Mouse (Mus musculus): ENCODE results near the gene Igsf3. TPM values are rescaled to one million over a fixed set of nuclear protein-coding genes. Genes with fewer than 3 reads are reported as not detected.

The Igsf3 gene
- polyA plus RNA-seq, 1 experiment from 2014 or later, result 36.2 TPM

- Histone ChIP-seq H3K4me2 (ENCODE audit: low read depth, low read length) (no peak overlapping the region), H3K4me3 (ENCODE audit: low read length) (no peak overlapping the region), H3K27ac (ENCODE audit: low read length) (no peak overlapping the region), H3K9me3 (replicated peaks; ENCODE audit: control insufficient read depth, low read length) (no peaks in the 10 kb centered on the region), H3K4me1 (ENCODE audit: control insufficient read depth, insufficient read depth, low read length) (peaks cover 8% of the 10 kb centered on the region; the same call in 1 of the 2 replicates), H3K36me3 (ENCODE audit: control insufficient read depth, insufficient read depth) (no peaks in the 10 kb centered on the region), H3K9ac (ENCODE audit: low read length) (no peak overlapping the region), H3K27me3 (ENCODE audit: control insufficient read depth, insufficient read depth, low read length) (no peaks in the 10 kb centered on the region)
- WGBS, result 50% methylated on average over 18 of the region's 18 CpGs
- ATAC-seq (replicated peaks; ENCODE audit: extremely low read depth, insufficient read depth, low FRiP score), result no peak
Measured at GRCm38 (mm10) chr3:101418740-101419652, 42.1 kb downstream of the Igsf3 start.

- Histone ChIP-seq H3K9ac (ENCODE audit: low read length) (no peak overlapping the region), H3K27ac (ENCODE audit: low read length) (no peak overlapping the region), H3K4me1 (ENCODE audit: control insufficient read depth, insufficient read depth, low read length) (peaks cover 13% of the 10 kb centered on the region; the same call in 1 of the 2 replicates), H3K9me3 (replicated peaks; ENCODE audit: control insufficient read depth, low read length) (no peaks in the 10 kb centered on the region), H3K4me2 (ENCODE audit: low read depth, low read length) (no peak overlapping the region), H3K4me3 (ENCODE audit: low read length) (no peak overlapping the region), H3K36me3 (ENCODE audit: control insufficient read depth, insufficient read depth) (no peaks in the 10 kb centered on the region), H3K27me3 (ENCODE audit: control insufficient read depth, insufficient read depth, low read length) (no peaks in the 10 kb centered on the region)
- WGBS, result 51% methylated on average over 10 of the region's 10 CpGs
- no peak for ATAC-seq (replicated peaks; ENCODE audit: extremely low read depth, insufficient read depth, low FRiP score)
Measured at GRCm38 (mm10) chr3:101419653-101419994, 42.7 kb downstream of the Igsf3 start.

- no peak for ATAC-seq (replicated peaks; ENCODE audit: extremely low read depth, insufficient read depth, low FRiP score)
- no peak overlapping the region for H3K4me3 ChIP-seq (ENCODE audit: low read length)
- H3K27ac ChIP-seq (ENCODE audit: low read length), result no peak overlapping the region
- no peaks in the 10 kb centered on the region for H3K9me3 ChIP-seq (replicated peaks; ENCODE audit: control insufficient read depth, low read length)
- peaks cover 13% of the 10 kb centered on the region; the same call in 1 of the 2 replicates for H3K4me1 ChIP-seq (ENCODE audit: control insufficient read depth, insufficient read depth, low read length)
- H3K4me2 ChIP-seq (ENCODE audit: low read depth, low read length), result no peak overlapping the region
- no peak overlapping the region for H3K9ac ChIP-seq (ENCODE audit: low read length)
- no peaks in the 10 kb centered on the region for H3K27me3 ChIP-seq (ENCODE audit: control insufficient read depth, insufficient read depth, low read length)
- H3K36me3 ChIP-seq (ENCODE audit: control insufficient read depth, insufficient read depth), result peaks cover 24% of the 10 kb centered on the region
- WGBS, result 39% methylated on average over 4 of the region's 4 CpGs
Measured at GRCm38 (mm10) chr3:101423188-101423587, 46.3 kb downstream of the Igsf3 start.

- no peak for ATAC-seq (replicated peaks; ENCODE audit: extremely low read depth, insufficient read depth, low FRiP score)
- WGBS, result 67% methylated on average over 10 of the region's 10 CpGs
- no peaks in the 10 kb centered on the region for H3K9me3 ChIP-seq (replicated peaks; ENCODE audit: control insufficient read depth, low read length)
- peaks cover 24% of the 10 kb centered on the region for H3K36me3 ChIP-seq (ENCODE audit: control insufficient read depth, insufficient read depth)
- H3K4me3 ChIP-seq (ENCODE audit: low read length), result no peak overlapping the region
- H3K27me3 ChIP-seq (ENCODE audit: control insufficient read depth, insufficient read depth, low read length), result no peaks in the 10 kb centered on the region
- no peak overlapping the region for H3K9ac ChIP-seq (ENCODE audit: low read length)
- H3K4me1 ChIP-seq (ENCODE audit: control insufficient read depth, insufficient read depth, low read length), result peaks cover 6% of the 10 kb centered on the region
- H3K27ac ChIP-seq (ENCODE audit: low read length), result peak overlapping the region; percentile 14; the same call in 1 of the 2 replicates
- no peak overlapping the region for H3K4me2 ChIP-seq (ENCODE audit: low read depth, low read length)
Measured at GRCm38 (mm10) chr3:101424295-101424885, 47.5 kb downstream of the Igsf3 start.

DNA sequence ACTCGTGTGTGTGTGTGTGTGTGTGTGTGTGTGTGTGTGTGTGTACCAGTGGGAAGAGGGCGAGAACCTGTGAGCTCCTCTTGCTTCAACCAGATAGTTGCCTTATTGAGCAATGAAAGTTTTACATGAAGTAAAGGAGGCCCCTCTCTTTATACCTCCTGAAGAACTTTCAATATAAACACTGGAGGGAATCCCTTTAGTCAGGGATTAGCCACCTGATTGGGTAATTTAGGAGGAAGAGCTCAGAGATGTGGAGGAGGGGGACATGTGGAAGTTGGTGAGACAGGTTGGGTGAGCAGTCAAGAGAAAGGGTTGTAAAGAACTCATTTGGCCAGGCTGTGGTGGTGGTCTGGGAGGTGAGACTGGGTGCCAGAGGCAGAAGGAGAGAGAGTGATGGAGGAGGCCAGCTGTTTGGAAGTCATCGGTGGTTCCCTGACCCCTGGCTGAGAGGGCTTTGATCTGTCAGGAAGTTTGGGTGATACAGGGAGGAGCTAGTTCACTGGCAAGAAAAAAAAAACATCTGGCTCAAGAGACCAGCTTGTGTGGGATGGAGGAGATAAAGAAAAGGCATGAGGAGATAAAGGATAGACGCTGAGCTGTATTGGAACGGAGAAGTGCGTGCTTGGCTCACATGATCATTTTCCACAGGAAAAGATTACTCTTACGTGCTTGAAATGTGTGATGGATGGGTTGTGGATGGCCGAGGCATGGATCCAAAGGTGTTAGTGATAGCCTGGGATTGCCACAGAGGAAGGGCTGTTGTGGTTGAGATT, 53.3 kb downstream of the Igsf3 start:
- ATAC-seq (replicated peaks; ENCODE audit: extremely low read depth, insufficient read depth, low FRiP score), result peak; percentile 85
- peaks cover 28% of the 10 kb centered on the region for H3K36me3 ChIP-seq (ENCODE audit: control insufficient read depth, insufficient read depth)

DNA sequence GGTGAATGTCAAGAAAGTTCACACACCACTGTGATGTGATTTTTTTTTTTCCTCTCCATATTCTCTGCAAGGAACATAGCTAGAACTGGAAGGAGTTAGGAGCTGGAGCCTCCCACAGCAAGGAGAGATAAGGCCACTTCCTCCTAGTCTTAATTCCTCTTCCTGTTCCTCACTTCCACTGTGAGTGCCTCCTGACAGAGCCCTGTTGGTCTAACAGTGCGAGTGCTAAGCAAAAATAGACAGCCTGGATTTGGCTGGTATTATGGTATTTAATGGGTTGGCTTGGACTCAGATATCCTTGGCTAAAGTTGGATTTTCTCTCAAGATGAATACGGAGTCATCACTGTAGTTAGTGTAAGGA, 53.9 kb downstream of the Igsf3 start:
- H3K27ac ChIP-seq (ENCODE audit: low read length), result peak overlapping the region; percentile 72
- no peak overlapping the region for H3K4me3 ChIP-seq (ENCODE audit: low read length)
- H3K27me3 ChIP-seq (ENCODE audit: control insufficient read depth, insufficient read depth, low read length), result no peaks in the 10 kb centered on the region
- peaks cover 28% of the 10 kb centered on the region for H3K36me3 ChIP-seq (ENCODE audit: control insufficient read depth, insufficient read depth)
- no peak overlapping the region for H3K9ac ChIP-seq (ENCODE audit: low read length)
- H3K4me2 ChIP-seq (ENCODE audit: low read depth, low read length), result 0 out of 2 replicates have a peak overlapping the region, but pooled peaks have one; percentile 10
- no peaks in the 10 kb centered on the region for H3K9me3 ChIP-seq (replicated peaks; ENCODE audit: control insufficient read depth, low read length)
- H3K4me1 ChIP-seq (ENCODE audit: control insufficient read depth, insufficient read depth, low read length), result peaks cover 39% of the 10 kb centered on the region
- ATAC-seq (replicated peaks; ENCODE audit: extremely low read depth, insufficient read depth, low FRiP score), result peak; percentile 55
- 30% methylated on average over 2 of the region's 2 CpGs for WGBS

More for the DNA sequence above, 53.3 kb downstream of the Igsf3 start:
- 32% methylated on average over 8 of the region's 8 CpGs for WGBS
- Histone ChIP-seq H3K4me1 (ENCODE audit: control insufficient read depth, insufficient read depth, low read length) (peaks cover 33% of the 10 kb centered on the region), H3K9me3 (replicated peaks; ENCODE audit: control insufficient read depth, low read length) (no peaks in the 10 kb centered on the region), H3K27me3 (ENCODE audit: control insufficient read depth, insufficient read depth, low read length) (no peaks in the 10 kb centered on the region), H3K4me3 (ENCODE audit: low read length) (no peak overlapping the region), H3K27ac (ENCODE audit: low read length) (peak overlapping the region; percentile 72), H3K9ac (ENCODE audit: low read length) (no peak overlapping the region), H3K4me2 (ENCODE audit: low read depth, low read length) (0 out of 2 replicates have a peak overlapping the region, but pooled peaks have one; percentile 10)

- no peak overlapping the region for H3K9ac ChIP-seq (ENCODE audit: low read length)
- H3K9me3 ChIP-seq (replicated peaks; ENCODE audit: control insufficient read depth, low read length), result no peaks in the 10 kb centered on the region
- peaks cover 52% of the 10 kb centered on the region for H3K4me1 ChIP-seq (ENCODE audit: control insufficient read depth, insufficient read depth, low read length)
- peaks cover 18% of the 10 kb centered on the region for H3K36me3 ChIP-seq (ENCODE audit: control insufficient read depth, insufficient read depth)
- ATAC-seq (replicated peaks; ENCODE audit: extremely low read depth, insufficient read depth, low FRiP score), result peak; percentile 59
- WGBS, result 55% methylated on average over 8 of the region's 8 CpGs
- H3K4me3 ChIP-seq (ENCODE audit: low read length), result no peak overlapping the region
- peak overlapping the region; percentile 25 for H3K27ac ChIP-seq (ENCODE audit: low read length)
- no peaks in the 10 kb centered on the region for H3K27me3 ChIP-seq (ENCODE audit: control insufficient read depth, insufficient read depth, low read length)
- no peak overlapping the region for H3K4me2 ChIP-seq (ENCODE audit: low read depth, low read length)
Measured at GRCm38 (mm10) chr3:101435672-101436071, 58.8 kb downstream of the Igsf3 start.

GRCm38 (mm10) chr3:101436469-101436868, 59.6 kb downstream of the Igsf3 start:
- 38% methylated on average over 4 of the region's 4 CpGs for WGBS
- Histone ChIP-seq H3K36me3 (ENCODE audit: control insufficient read depth, insufficient read depth) (peaks cover 22% of the 10 kb centered on the region), H3K4me1 (ENCODE audit: control insufficient read depth, insufficient read depth, low read length) (peaks cover 46% of the 10 kb centered on the region)

More at GRCm38 (mm10) chr3:101436469-101436868, 59.6 kb downstream of the Igsf3 start:
- Histone ChIP-seq H3K27ac (ENCODE audit: low read length) (peak overlapping the region; percentile 7; the same call in 1 of the 2 replicates), H3K9me3 (replicated peaks; ENCODE audit: control insufficient read depth, low read length) (no peaks in the 10 kb centered on the region), H3K4me2 (ENCODE audit: low read depth, low read length) (no peak overlapping the region), H3K4me3 (ENCODE audit: low read length) (no peak overlapping the region), H3K9ac (ENCODE audit: low read length) (no peak overlapping the region), H3K27me3 (ENCODE audit: control insufficient read depth, insufficient read depth, low read length) (no peaks in the 10 kb centered on the region)
- ATAC-seq (replicated peaks; ENCODE audit: extremely low read depth, insufficient read depth, low FRiP score), result no peak
